Mouse (Mus musculus) lung, postnatal 0 days (tissue): Measurements from ENCODE around the gene Camsap1. TPM values are rescaled to one million over a fixed set of nuclear protein-coding genes. Genes with fewer than 3 reads are reported as not detected.

Source experiments
- ATAC-seq: fragments of 200-750 bp; cut with Nextera tagmentation; 2 replicates; pipeline ENCODE4 v1.8.0; 2017; ENCODE audit warnings: moderate library complexity
- DNase-seq: peaks from one replicate; pipeline ENCODE4 v3.0.0-alpha.2; 2016; ENCODE audit warnings: low spot score
- H3K27ac ChIP-seq: fragments of 300-500 bp; sonication (generic); 2 replicates; pipeline ENCODE4 v1.5.1; 2014; ENCODE audit warnings: antibody characterized with exemption, mild to moderate bottlenecking, low read length, mixed read lengths
- H3K27me3 ChIP-seq: fragments of 300-500 bp; sonication (generic); replicated peaks from 2 replicates; pipeline ENCODE4 v1.6.1; 2014; ENCODE audit warnings: low read length, mixed read lengths; ENCODE audit not compliant: insufficient read depth
- H3K36me3 ChIP-seq: fragments of 300-500 bp; sonication (generic); 2 replicates; pipeline ENCODE4 v1.6.1; 2014; ENCODE audit warnings: low read length, mixed read lengths; ENCODE audit not compliant: insufficient read depth
- H3K4me1 ChIP-seq: fragments of 300-500 bp; sonication (generic); 2 replicates; pipeline ENCODE4 v1.6.1; 2014; ENCODE audit warnings: antibody characterized with exemption, low read depth, low read length, mixed read lengths; ENCODE audit not compliant: insufficient read depth
- H3K4me2 ChIP-seq: fragments of 300-500 bp; sonication (generic); replicated peaks from 2 replicates; pipeline ENCODE4 v1.6.1; 2014; ENCODE audit warnings: low read depth, mild to moderate bottlenecking, low read length, moderate library complexity, mixed read lengths
- H3K4me3 ChIP-seq: fragments of 300-500 bp; sonication (generic); 2 replicates; pipeline ENCODE4 v1.5.1; 2014; ENCODE audit warnings: low read depth, low read length
- H3K9ac ChIP-seq: fragments of 300-500 bp; sonication (generic); replicated peaks from 2 replicates; pipeline ENCODE4 v1.6.1; 2014; ENCODE audit warnings: low read depth, mild to moderate bottlenecking
- H3K9me3 ChIP-seq: fragments of 300-500 bp; sonication (generic); 2 replicates; pipeline ENCODE4 v1.6.1; 2016; ENCODE audit warnings: low read length, mixed read lengths
- CTCF ChIP-seq: IDR thresholded peaks from 2 replicates; pipeline ENCODE4 v1.5.1; 2016; ENCODE audit warnings: antibody characterized with exemption, mild to moderate bottlenecking
- EP300 ChIP-seq: IDR thresholded peaks from 2 replicates; pipeline ENCODE4 v1.6.1; 2016; ENCODE audit warnings: antibody characterized with exemption, mild to moderate bottlenecking, control low read depth
- WGBS: fragments of 180-500 bp; shearing (Covaris S2); extraction: QIAGEN DNeasy Blood & Tissue Kit; methylation state at CpG from one replicate; pipeline ENCODE4 v1.1.7; 2014; 5-methylcytosine and 5-hydroxymethylcytosine counted together
- polyA plus RNA-seq: library from polyadenylated mRNA; unstranded; fragments of >200 nt; fragmentation: Nextera tagmentation; extraction: Ambion mirVana; gene quantifications from 2 replicates; pipeline ENCODE4 v1.2.1, GENCODE M21; 2015

Gene Camsap1
- polyA plus RNA-seq, 1 experiment from 2014 or later, result 5.2 TPM

DNA sequence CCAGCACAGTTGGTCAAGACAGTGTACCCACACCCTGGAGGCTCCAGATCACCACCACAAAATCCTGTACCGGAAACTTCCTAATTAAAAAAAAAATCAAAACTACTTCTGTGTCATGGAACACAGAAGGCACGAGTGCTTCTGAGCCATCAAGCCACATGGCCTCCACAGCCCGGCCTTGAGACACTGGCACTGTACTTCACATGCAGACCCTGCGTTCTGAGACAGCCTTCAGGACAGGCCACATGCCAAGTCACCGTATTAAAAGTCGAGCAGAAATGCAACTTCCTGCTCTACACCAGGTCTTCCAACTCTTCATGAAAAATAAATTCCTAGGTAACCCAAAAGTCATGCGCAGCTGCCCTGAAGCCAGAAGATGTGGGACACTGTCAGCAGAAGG, 55.3 kb downstream of the Camsap1 start:
- Histone ChIP-seq H3K4me1 (no peaks in the 10 kb centered on the region), H3K36me3 (0 out of 2 replicates have a peak, but pooled peaks cover 3% of the 10 kb centered on the region), H3K4me3 (no peak overlapping the region), H3K27me3 (no peaks in the 10 kb centered on the region), H3K9me3 (no peaks in the 10 kb centered on the region), H3K27ac (no peak overlapping the region), H3K4me2 (no peak overlapping the region), H3K9ac (no peak overlapping the region)
- no peak for ATAC-seq
- TF ChIP-seq EP300, result no peak
- TF ChIP-seq CTCF, result no peak
- WGBS, result 87% methylated on average over 7 of the region's 7 CpGs
- no peak for DNase-seq

- ATAC-seq (no peak), DNase-seq (no peak)
- no peak overlapping the region for H3K4me3 ChIP-seq
- TF ChIP-seq CTCF (no peak), EP300 (no peak)
- H3K4me1 ChIP-seq, result no peaks in the 10 kb centered on the region
- 77% methylated on average over 4 of the region's 4 CpGs for WGBS
- H3K27ac ChIP-seq, result no peak overlapping the region
- H3K36me3 ChIP-seq, result 0 out of 2 replicates have a peak, but pooled peaks cover 3% of the 10 kb centered on the region
- no peak overlapping the region for H3K4me2 ChIP-seq
- H3K27me3 ChIP-seq, result no peaks in the 10 kb centered on the region
- H3K9ac ChIP-seq, result no peak overlapping the region
- no peaks in the 10 kb centered on the region for H3K9me3 ChIP-seq
These were observed 58.1 kb downstream of the Camsap1 start for GRCm38 (mm10) chr2:25924934-25925333.

GRCm38 (mm10) chr2:25923799-25924198, 59.3 kb downstream of the Camsap1 start:
- H3K36me3 ChIP-seq, result no peaks in the 10 kb centered on the region
- ATAC-seq (peak; percentile 62), DNase-seq (peak; percentile 36)
- WGBS, result 60% methylated on average over 2 of the region's 2 CpGs
- H3K9me3 ChIP-seq, result no peaks in the 10 kb centered on the region
- no peaks in the 10 kb centered on the region for H3K27me3 ChIP-seq
- H3K9ac ChIP-seq, result no peak overlapping the region
- H3K4me1 ChIP-seq, result no peaks in the 10 kb centered on the region
- no peak overlapping the region for H3K4me2 ChIP-seq
- H3K4me3 ChIP-seq, result no peak overlapping the region
- TF ChIP-seq EP300, result no peak
- TF ChIP-seq CTCF, result peak; percentile 26
- H3K27ac ChIP-seq, result no peak overlapping the region

GRCm38 (mm10) chr2:25919972-25920371, 63.1 kb downstream of the Camsap1 start:
- H3K9me3 ChIP-seq, result no peaks in the 10 kb centered on the region
- no peaks in the 10 kb centered on the region for H3K27me3 ChIP-seq
- DNase-seq (no peak), ATAC-seq (no peak)
- WGBS, result 54% methylated on average over 3 of the region's 3 CpGs
- no peaks in the 10 kb centered on the region for H3K4me1 ChIP-seq
- no peak overlapping the region for H3K27ac ChIP-seq
- H3K36me3 ChIP-seq, result no peaks in the 10 kb centered on the region
- TF ChIP-seq EP300, result no peak
- TF ChIP-seq CTCF, result no peak
- H3K4me2 ChIP-seq, result no peak overlapping the region
- no peak overlapping the region for H3K4me3 ChIP-seq
- H3K9ac ChIP-seq, result no peak overlapping the region

DNA sequence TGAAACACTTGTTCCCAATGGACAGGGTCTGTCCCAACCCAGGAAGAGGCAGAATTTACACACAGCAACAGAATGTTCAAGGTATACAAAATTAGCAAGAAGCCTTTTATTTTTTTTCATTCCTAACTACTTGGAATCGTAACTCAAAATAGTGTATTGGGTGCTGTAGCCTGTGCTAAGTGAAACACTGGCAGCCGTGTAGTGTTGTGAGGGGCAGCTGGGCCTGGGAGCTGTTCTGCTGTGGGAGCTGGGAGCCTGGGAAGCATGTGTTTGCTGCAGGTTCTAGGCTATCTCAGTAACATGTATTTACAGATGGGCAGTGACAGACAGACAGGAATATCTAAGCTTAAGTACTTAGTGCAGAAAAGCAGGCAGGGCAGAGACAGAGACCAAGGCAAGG, 64.7 kb downstream of the Camsap1 start:
- DNase-seq (no peak), ATAC-seq (no peak)
- Histone ChIP-seq H3K4me2 (no peak overlapping the region), H3K9me3 (no peaks in the 10 kb centered on the region), H3K27ac (no peak overlapping the region), H3K9ac (no peak overlapping the region), H3K4me3 (no peak overlapping the region), H3K4me1 (no peaks in the 10 kb centered on the region), H3K27me3 (no peaks in the 10 kb centered on the region), H3K36me3 (no peaks in the 10 kb centered on the region)
- 78% methylated on average over 2 of the region's 2 CpGs for WGBS
- TF ChIP-seq CTCF (no peak), EP300 (no peak)

DNA sequence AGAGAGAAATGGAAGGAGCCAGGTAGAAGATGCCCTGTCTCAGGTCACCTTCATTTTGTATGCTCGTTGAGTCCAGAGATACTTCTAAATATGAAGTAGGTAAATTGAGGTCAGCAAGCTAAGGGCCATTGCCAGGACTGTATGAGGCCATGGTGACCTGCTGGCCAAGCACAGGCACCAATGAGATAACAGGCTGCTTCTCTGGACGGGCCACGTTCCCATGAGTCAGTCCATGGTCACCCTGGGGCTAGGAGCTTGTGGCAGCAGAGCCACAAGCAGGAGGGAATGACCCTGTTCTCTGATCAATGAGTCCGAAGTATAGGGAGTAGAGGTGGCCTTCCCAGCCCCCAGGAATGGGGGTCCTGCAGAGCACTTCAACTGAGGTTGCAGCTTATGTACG, 68.3 kb downstream of the Camsap1 start:
- Histone ChIP-seq H3K4me2 (no peak overlapping the region), H3K27me3 (no peaks in the 10 kb centered on the region), H3K9ac (no peak overlapping the region), H3K9me3 (no peaks in the 10 kb centered on the region), H3K36me3 (no peaks in the 10 kb centered on the region), H3K4me1 (no peaks in the 10 kb centered on the region), H3K27ac (no peak overlapping the region), H3K4me3 (no peak overlapping the region)
- no peak for TF ChIP-seq CTCF
- TF ChIP-seq EP300, result no peak
- WGBS, result 76% methylated on average over 5 of the region's 5 CpGs
- no peak for DNase-seq
- ATAC-seq, result no peak

GRCm38 (mm10) chr2:25914201-25914600, 68.9 kb downstream of the Camsap1 start:
- 57% methylated on average over 4 of the region's 4 CpGs for WGBS
- H3K4me3 ChIP-seq, result no peak overlapping the region
- peak; percentile 47 for ATAC-seq
- no peaks in the 10 kb centered on the region for H3K4me1 ChIP-seq
- no peaks in the 10 kb centered on the region for H3K9me3 ChIP-seq
- no peak overlapping the region for H3K4me2 ChIP-seq
- H3K36me3 ChIP-seq, result no peaks in the 10 kb centered on the region
- H3K27me3 ChIP-seq, result no peaks in the 10 kb centered on the region
- peak; percentile 17 for DNase-seq
- TF ChIP-seq EP300 (no peak), CTCF (no peak)
- no peak overlapping the region for H3K9ac ChIP-seq
- no peak overlapping the region for H3K27ac ChIP-seq
